Mouse (Mus musculus) hindbrain, embryonic 15.5 days (tissue): ENCODE results near the gene Nacad. TPM values are rescaled to one million over a fixed set of nuclear protein-coding genes. Genes with fewer than 3 reads are reported as not detected.

ENCODE experiments used
- ATAC-seq: fragments of 200-750 bp; cut with Nextera tagmentation; 2 replicates; pipeline ENCODE4 v1.8.0; 2017; ENCODE audit warnings: low read depth, moderate number of reproducible peaks, moderate TSS enrichment; ENCODE audit not compliant: low FRiP score
- H3K27ac ChIP-seq: fragments of 300-500 bp; sonication (generic); replicated peaks from 2 replicates; pipeline ENCODE4 v1.5.1; 2015; ENCODE audit warnings: mild to moderate bottlenecking, inconsistent platforms
- H3K27me3 ChIP-seq: fragments of 300-500 bp; sonication (generic); 2 replicates; pipeline ENCODE4 v1.6.1; 2015; ENCODE audit warnings: control low read depth, inconsistent platforms
- H3K36me3 ChIP-seq: fragments of 300-500 bp; sonication (generic); 2 replicates; pipeline ENCODE4 v1.6.1; 2015; ENCODE audit warnings: control low read depth, inconsistent platforms
- H3K4me1 ChIP-seq: fragments of 300-500 bp; sonication (generic); replicated peaks from 2 replicates; pipeline ENCODE4 v1.6.1; 2015; ENCODE audit warnings: control low read depth, inconsistent platforms
- H3K4me2 ChIP-seq: fragments of 300-500 bp; sonication (generic); 2 replicates; pipeline ENCODE4 v1.6.1; 2015; ENCODE audit warnings: moderate library complexity, mild to moderate bottlenecking, inconsistent platforms
- H3K4me3 ChIP-seq: fragments of 300-500 bp; sonication (generic); 2 replicates; pipeline ENCODE4 v1.5.1; 2015; ENCODE audit warnings: mild to moderate bottlenecking, inconsistent platforms
- H3K9ac ChIP-seq: fragments of 300-500 bp; sonication (generic); 2 replicates; pipeline ENCODE4 v1.6.1; 2015; ENCODE audit warnings: inconsistent platforms
- H3K9me3 ChIP-seq: fragments of 300-500 bp; sonication (generic); 2 replicates; pipeline ENCODE4 v1.6.1; 2016; ENCODE audit warnings: control low read depth, inconsistent platforms
- WGBS: fragments of 180-500 bp; shearing (Covaris S2); methylation state at CpG from one replicate; pipeline ENCODE4 v1.1.7; 2015; 5-methylcytosine and 5-hydroxymethylcytosine counted together
- polyA plus RNA-seq: library from polyadenylated mRNA; unstranded; fragments of >200 nt; fragmentation: Nextera tagmentation; extraction: Ambion mirVana; gene quantifications from 2 replicates; pipeline ENCODE4 v1.2.1, GENCODE M21; 2015

Gene Nacad
- polyA plus RNA-seq, 1 experiment from 2014 or later, result 89.8 TPM

- Histone ChIP-seq H3K4me2 (no peak overlapping the region), H3K27ac (no peak overlapping the region), H3K4me1 (no peaks in the 10 kb centered on the region), H3K9me3 (no peaks in the 10 kb centered on the region), H3K27me3 (no peaks in the 10 kb centered on the region), H3K36me3 (peaks cover 52% of the 10 kb centered on the region), H3K9ac (no peak overlapping the region), H3K4me3 (no peak overlapping the region)
- no peak for ATAC-seq
- WGBS, result 78% methylated on average over 10 of the region's 10 CpGs
Observed at GRCm38 (mm10) chr11:6590933-6591675, 14.7 kb downstream of the Nacad start.

- no peaks in the 10 kb centered on the region for H3K4me1 ChIP-seq
- ATAC-seq, result no peak
- H3K36me3 ChIP-seq, result peaks cover 50% of the 10 kb centered on the region
- H3K4me3 ChIP-seq, result no peak overlapping the region
- H3K9me3 ChIP-seq, result no peaks in the 10 kb centered on the region
- H3K9ac ChIP-seq, result no peak overlapping the region
- H3K27me3 ChIP-seq, result no peaks in the 10 kb centered on the region
- no peak overlapping the region for H3K4me2 ChIP-seq
- WGBS, result 95% methylated on average over 7 of the region's 7 CpGs
- no peak overlapping the region for H3K27ac ChIP-seq
Observed at GRCm38 (mm10) chr11:6589838-6590237, 16.0 kb downstream of the Nacad start.

DNA sequence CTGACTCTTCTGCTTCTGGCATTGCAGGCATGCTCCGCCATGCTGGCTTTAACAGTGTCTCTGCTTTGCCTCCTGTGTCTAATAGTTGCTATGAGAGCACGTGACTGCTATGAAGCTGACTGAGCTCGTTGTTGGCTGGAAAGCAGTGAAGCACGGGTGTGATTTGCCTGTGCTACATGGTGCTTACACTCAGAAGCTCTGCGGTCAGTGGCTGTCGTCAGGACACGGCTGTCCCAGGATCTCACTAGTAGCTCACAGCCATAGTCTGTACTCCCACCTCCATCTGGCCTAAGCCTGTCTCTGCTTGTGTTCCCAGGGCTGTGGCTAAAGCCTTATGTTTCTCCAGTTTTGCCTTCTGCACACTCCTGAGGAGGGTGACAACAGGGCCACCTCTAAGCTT, 17.6 kb downstream of the Nacad start:
- Histone ChIP-seq H3K4me2 (no peak overlapping the region), H3K9me3 (no peaks in the 10 kb centered on the region), H3K27me3 (no peaks in the 10 kb centered on the region), H3K36me3 (peaks cover 39% of the 10 kb centered on the region), H3K4me3 (no peak overlapping the region), H3K4me1 (no peaks in the 10 kb centered on the region), H3K9ac (no peak overlapping the region), H3K27ac (no peak overlapping the region)
- WGBS, result 92% methylated on average over 7 of the region's 7 CpGs
- ATAC-seq, result no peak

DNA sequence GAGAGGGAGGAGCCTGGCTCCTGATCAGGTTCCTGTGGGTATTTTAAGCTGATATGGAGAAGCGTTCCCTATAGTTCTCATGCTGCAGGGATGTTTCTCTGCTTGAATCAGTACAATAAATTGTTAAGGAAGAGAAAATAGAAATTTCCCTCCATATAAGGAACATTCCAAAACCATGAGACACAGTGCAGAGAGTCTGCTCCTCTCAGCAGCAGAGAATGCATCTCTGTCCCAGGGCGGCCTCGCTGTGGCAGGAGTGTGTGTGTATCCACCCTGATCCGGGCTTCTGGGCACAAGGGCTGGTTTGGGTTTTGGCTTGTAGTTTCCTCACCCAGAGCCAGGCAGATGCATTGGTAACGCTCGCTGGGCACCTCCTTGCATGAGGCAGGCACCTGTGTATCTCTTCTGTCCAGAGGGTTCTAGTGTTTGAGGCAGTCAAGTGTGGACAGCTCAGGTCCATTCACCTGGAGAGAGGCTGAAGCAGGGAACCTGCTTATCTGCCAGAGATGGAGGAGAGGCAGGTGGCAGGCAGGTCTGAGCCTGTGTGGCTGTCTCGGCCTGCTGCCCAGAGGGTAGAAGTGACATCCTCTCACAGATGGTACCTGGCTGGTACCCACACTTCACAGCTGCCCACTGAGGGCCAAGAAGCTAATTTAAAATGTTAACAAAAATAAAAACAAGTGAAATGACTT, 18.5 kb downstream of the Nacad start:
- WGBS, result 90% methylated on average over 7 of the region's 7 CpGs
- ATAC-seq, result no peak

DNA sequence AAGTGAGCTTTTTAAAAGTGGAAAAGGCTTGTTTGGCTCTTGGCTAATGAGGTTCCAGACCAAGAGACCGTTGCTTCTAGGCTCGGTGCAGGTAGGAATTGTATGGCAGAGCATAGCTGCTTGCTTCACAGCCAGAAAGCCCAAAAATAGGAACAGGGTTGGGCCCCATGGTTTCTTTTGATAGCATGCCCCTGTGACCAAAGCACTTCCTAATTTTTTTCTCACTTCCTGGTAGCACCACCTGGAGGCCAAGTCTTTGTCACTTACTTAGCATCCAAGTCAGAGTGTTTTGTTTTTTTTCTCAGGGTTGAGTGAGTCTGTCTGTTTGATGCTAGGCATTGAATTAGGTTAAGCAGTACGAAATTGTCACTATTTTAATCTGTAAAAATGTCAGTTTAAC, 19.2 kb downstream of the Nacad start:
- Histone ChIP-seq H3K9me3 (no peaks in the 10 kb centered on the region), H3K36me3 (peaks cover 22% of the 10 kb centered on the region), H3K4me1 (no peaks in the 10 kb centered on the region), H3K27me3 (no peaks in the 10 kb centered on the region), H3K9ac (no peak overlapping the region), H3K27ac (no peak overlapping the region), H3K4me2 (no peak overlapping the region), H3K4me3 (no peak overlapping the region)
- no peak for ATAC-seq
- WGBS, result 87% methylated on average over 3 of the region's 3 CpGs

More for the DNA sequence above, 18.5 kb downstream of the Nacad start:
- Histone ChIP-seq H3K27me3 (no peaks in the 10 kb centered on the region), H3K9ac (no peak overlapping the region), H3K9me3 (no peaks in the 10 kb centered on the region), H3K4me2 (no peak overlapping the region), H3K4me3 (no peak overlapping the region), H3K36me3 (peaks cover 30% of the 10 kb centered on the region), H3K27ac (no peak overlapping the region), H3K4me1 (no peaks in the 10 kb centered on the region)

- no peaks in the 10 kb centered on the region for H3K9me3 ChIP-seq
Observed at GRCm38 (mm10) chr11:6585748-6586147, 20.1 kb downstream of the Nacad start.

DNA sequence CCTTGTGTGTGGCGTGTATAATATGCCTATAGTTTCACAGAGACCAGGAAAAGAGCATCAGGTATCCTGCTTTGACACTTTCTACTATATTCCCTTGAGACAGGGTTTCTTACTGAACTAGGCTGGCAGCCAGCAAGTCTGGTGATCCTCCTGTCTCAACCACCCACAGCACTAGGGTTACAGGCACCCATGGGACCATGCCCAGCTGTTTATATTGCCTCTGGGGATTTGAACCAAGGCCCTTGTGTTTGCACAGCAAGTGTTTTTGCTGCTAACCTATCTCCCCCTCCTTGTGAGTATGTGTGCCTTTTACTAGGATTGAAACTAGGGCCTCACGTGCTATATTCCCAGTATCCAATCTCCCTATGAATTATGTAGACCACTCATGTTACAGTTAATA, 24.3 kb downstream of the Nacad start:
- Histone ChIP-seq H3K4me1 (peaks cover 5% of the 10 kb centered on the region; the same call in 1 of the 2 replicates), H3K4me3 (no peak overlapping the region), H3K36me3 (no peaks in the 10 kb centered on the region), H3K27me3 (no peaks in the 10 kb centered on the region), H3K27ac (no peak overlapping the region), H3K9ac (no peak overlapping the region), H3K4me2 (no peak overlapping the region), H3K9me3 (no peaks in the 10 kb centered on the region)
- 95% methylated on average over 2 of the region's 2 CpGs for WGBS
- no peak for ATAC-seq

More at GRCm38 (mm10) chr11:6585748-6586147, 20.1 kb downstream of the Nacad start:
- H3K27me3 ChIP-seq, result no peaks in the 10 kb centered on the region
- H3K4me3 ChIP-seq, result no peak overlapping the region
- H3K4me1 ChIP-seq, result no peaks in the 10 kb centered on the region
- no peak for ATAC-seq
- 91% methylated on average over 8 of the region's 8 CpGs for WGBS
- no peak overlapping the region for H3K9ac ChIP-seq
- peaks cover 14% of the 10 kb centered on the region for H3K36me3 ChIP-seq
- H3K4me2 ChIP-seq, result no peak overlapping the region
- no peak overlapping the region for H3K27ac ChIP-seq

GRCm38 (mm10) chr11:6580065-6580750, 25.6 kb downstream of the Nacad start:
- Histone ChIP-seq H3K4me3 (no peak overlapping the region), H3K9ac (no peak overlapping the region), H3K27me3 (no peaks in the 10 kb centered on the region), H3K27ac (no peak overlapping the region), H3K4me2 (no peak overlapping the region), H3K4me1 (peaks cover 5% of the 10 kb centered on the region; the same call in 1 of the 2 replicates), H3K9me3 (no peaks in the 10 kb centered on the region), H3K36me3 (no peaks in the 10 kb centered on the region)
- ATAC-seq, result 0 out of 2 replicates have a peak, but pooled peaks have one; percentile 28
- WGBS, result 48% methylated on average over 4 of the region's 4 CpGs

GRCm38 (mm10) chr11:6579361-6579760, 26.5 kb downstream of the Nacad start:
- no peak for ATAC-seq
- no peaks in the 10 kb centered on the region for H3K27me3 ChIP-seq
- no peak overlapping the region for H3K27ac ChIP-seq
- no peak overlapping the region for H3K9ac ChIP-seq
- H3K4me1 ChIP-seq, result peaks cover 5% of the 10 kb centered on the region; the same call in 1 of the 2 replicates
- no peak overlapping the region for H3K4me3 ChIP-seq
- WGBS, result 93% methylated on average over 7 of the region's 7 CpGs
- H3K9me3 ChIP-seq, result no peaks in the 10 kb centered on the region
- H3K36me3 ChIP-seq, result no peaks in the 10 kb centered on the region
- H3K4me2 ChIP-seq, result no peak overlapping the region

DNA sequence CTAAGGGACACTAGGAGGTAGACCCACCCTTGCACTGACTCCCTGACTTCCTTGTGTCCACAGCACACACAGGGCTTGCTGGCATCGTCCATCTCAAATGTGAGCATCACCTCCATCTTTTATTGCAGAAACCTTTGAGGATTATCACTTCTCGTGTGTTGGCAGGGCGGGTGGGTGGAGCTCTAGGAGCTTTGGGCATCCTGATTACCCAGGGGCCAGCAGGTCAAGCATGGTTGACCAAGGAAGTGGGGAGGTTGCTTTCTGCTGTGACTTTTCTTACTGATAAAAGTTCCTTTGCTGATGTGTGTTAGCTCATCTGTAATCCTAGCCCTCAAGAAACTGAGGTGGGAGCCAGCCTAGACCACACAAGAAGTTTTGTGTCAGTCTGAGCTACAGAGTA, 29.7 kb downstream of the Nacad start:
- Histone ChIP-seq H3K27me3 (no peaks in the 10 kb centered on the region), H3K4me2 (no peak overlapping the region), H3K4me3 (no peak overlapping the region), H3K4me1 (peaks cover 5% of the 10 kb centered on the region; the same call in 1 of the 2 replicates), H3K9ac (no peak overlapping the region), H3K27ac (no peak overlapping the region), H3K9me3 (no peaks in the 10 kb centered on the region), H3K36me3 (no peaks in the 10 kb centered on the region)
- ATAC-seq, result no peak
- 90% methylated on average over 3 of the region's 3 CpGs for WGBS

DNA sequence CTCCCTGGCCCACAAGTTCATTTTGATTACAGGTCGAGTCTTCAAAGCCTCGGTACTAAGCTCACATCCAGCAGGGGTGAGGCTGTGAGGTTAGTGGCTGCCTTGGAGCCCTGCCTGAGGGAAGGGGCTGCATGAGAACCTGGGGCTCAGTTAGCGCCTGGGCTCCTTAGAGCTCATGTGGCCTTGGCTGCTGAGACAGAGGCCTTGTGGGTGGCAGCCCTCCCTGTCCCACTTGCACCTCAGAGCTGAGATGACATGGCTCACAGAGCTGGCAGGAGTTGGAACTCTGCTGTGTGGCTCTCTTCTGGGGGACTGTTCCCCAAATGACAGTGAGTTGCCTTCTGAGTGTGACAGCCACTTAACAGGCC, 36.5 kb downstream of the Nacad start:
- WGBS, result 34% methylated on average over 3 of the region's 3 CpGs
- H3K4me1 ChIP-seq, result peaks cover 21% of the 10 kb centered on the region
- 0 out of 2 replicates have a peak overlapping the region, but pooled peaks have one; percentile 17 for H3K4me2 ChIP-seq
- no peaks in the 10 kb centered on the region for H3K27me3 ChIP-seq
- no peaks in the 10 kb centered on the region for H3K9me3 ChIP-seq
- H3K4me3 ChIP-seq, result no peak overlapping the region
- no peaks in the 10 kb centered on the region for H3K36me3 ChIP-seq
- peak; percentile 49; the same call in 1 of the 2 replicates for ATAC-seq
- no peak overlapping the region for H3K9ac ChIP-seq
- H3K27ac ChIP-seq, result peak overlapping the region; percentile 72
